Mouse (Mus musculus): ENCODE data around the gene Psma4. TPM values are rescaled to one million over a fixed set of nuclear protein-coding genes. Genes with fewer than 3 reads are reported as not detected.

The Psma4 gene
- 18.3 and 22.7 TPM in 2 replicates for polyA plus RNA-seq (2012)

GRCm38 (mm10) chr9:54950575-54951321 is at the start of gene Psma4, which contains the start of gene AY074887:
Gene Psma4 (plus strand): TSS chr9:54950790.
Gene AY074887 (minus strand): TSS chr9:54950998.

DNA sequence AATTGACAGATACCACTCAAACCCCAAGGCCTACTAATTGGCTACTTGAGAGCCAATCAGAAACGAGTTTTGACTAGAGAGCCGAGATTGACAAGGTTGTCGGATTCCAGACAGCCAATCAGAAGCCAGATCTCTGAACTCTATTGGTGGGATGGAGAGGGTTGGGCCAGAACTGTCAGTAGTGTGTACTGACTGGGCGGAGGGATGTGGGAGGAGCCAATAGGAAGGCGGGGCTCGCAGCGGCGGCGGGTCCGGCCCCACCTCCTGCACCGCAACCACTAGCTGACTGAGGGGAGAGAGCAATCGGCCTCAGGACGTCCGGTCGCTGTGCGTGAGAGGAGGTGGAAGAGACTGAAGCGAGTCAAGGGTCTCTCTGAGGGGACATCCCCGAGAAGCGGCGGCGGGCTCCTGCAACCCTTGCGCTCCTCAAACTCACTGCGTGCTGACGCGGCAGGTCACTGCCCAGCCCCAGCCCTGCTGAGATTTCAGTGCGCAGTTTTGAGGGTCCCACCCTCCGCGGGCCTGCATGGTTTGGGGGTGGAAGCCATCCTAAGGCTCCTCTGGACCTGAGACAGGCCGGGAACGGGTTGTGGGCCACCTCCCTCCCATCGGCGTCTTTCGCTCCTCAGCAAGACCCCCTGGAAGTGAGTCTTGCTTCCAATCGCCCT is 33.4 kb upstream of the Psma4 start, which contains the start of gene Hykk:
Hykk (plus strand) TSS at position 274 of the 668 bp plus-strand sequence.

DNA sequence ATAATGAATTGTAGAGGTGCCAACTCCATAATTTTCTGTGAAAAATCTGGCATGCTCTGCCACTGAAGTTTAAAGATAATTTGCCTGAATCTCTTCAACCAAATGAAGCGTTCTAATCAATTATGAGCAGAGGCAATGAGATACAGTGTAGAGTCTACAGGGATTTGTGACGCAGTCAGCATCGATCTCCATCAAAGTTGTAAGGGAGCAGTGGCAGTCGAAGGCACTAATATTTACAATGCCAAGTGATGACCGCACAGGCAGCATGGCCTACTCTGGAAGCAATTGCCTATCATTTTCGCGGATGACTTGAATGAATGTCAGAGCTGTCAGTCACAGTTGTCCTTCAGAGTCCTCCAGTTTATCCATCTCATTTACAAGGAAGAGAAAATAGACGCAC is 30.1 kb downstream of the Psma4 start, which contains the start of gene Chrna5:
Chrna5 (plus strand) TSS at position 207 of the 400 bp plus-strand sequence.

Other genes starting within 250 kb of the Psma4 start
- 18.5 and 20.0 TPM in 2 replicates for gene Wdr61, start 216.3 kb upstream of the Psma4 start, polyA plus RNA-seq (2012)
- not detected in 2 replicates for gene Crabp1, start 186.0 kb upstream of the Psma4 start, polyA plus RNA-seq (2012)
- 1.2 and 1.4 TPM in 2 replicates for gene Ireb2, start 87.0 kb upstream of the Psma4 start, polyA plus RNA-seq (2012)
- 0.01 TPM in 2 replicates for gene Hykk, start 33.5 kb upstream of the Psma4 start, polyA plus RNA-seq (2012)
- gene AY074887, start 208 bp downstream of the Psma4 start, polyA plus RNA-seq (2012): not detected in 2 replicates
- gene Chrna5, start 30.1 kb downstream of the Psma4 start, polyA plus RNA-seq (2012): not detected in 2 replicates
- not detected in 2 replicates for gene Chrna3, start 75.8 kb downstream of the Psma4 start, polyA plus RNA-seq (2012)
- gene Chrnb4, start 98.0 kb downstream of the Psma4 start, polyA plus RNA-seq (2012): not detected in 2 replicates
- gene Ube2q2, start 198.1 kb downstream of the Psma4 start, polyA plus RNA-seq (2012): 21.2 and 23.5 TPM in 2 replicates